Mouse (Mus musculus) cerebellum, adult 2 months (tissue): ENCODE data around the gene Cd96. TPM values are rescaled to one million over a fixed set of nuclear protein-coding genes. Genes with fewer than 3 reads are reported as not detected.

Source experiments
- DNase-seq, 2 experiments: peaks; one replicate each; pipeline ENCODE4 v3.0.0; 2021
- H3K27ac ChIP-seq: fragments of 200-500 bp; 2 replicates; pipeline ENCODE4 v1.5.1; 2012; ENCODE audit warnings: low read length, control low read depth, inconsistent platforms; ENCODE audit not compliant: insufficient read depth
- H3K27me3 ChIP-seq: fragments of 200-500 bp; 2 replicates; pipeline ENCODE4 v1.6.1; 2012; ENCODE audit warnings: inconsistent platforms, mild to moderate bottlenecking, low read length, moderate library complexity; ENCODE audit not compliant: control insufficient read depth, insufficient read depth
- H3K4me1 ChIP-seq: fragments of 200-500 bp; 2 replicates; pipeline ENCODE4 v1.6.1; 2011; ENCODE audit warnings: low read length; ENCODE audit not compliant: control insufficient read depth, insufficient read depth
- H3K4me3 ChIP-seq: fragments of 200-500 bp; replicated peaks from 2 replicates; pipeline ENCODE3; 2011; ENCODE audit warnings: mild to moderate bottlenecking, low read depth, low read length, control low read depth; ENCODE audit not compliant: insufficient read depth
- CTCF ChIP-seq: fragments of 200-500 bp; IDR thresholded peaks from 2 replicates; pipeline ENCODE4 v1.5.1; 2011; ENCODE audit warnings: low read depth, mild to moderate bottlenecking, control low read depth, low read length, moderate library complexity, borderline replicate concordance; ENCODE audit not compliant: insufficient read depth
- POLR2A ChIP-seq: fragments of 200-500 bp; IDR thresholded peaks from 2 replicates; pipeline ENCODE4 v1.6.1; 2011; ENCODE audit warnings: low read length, control low read depth, borderline replicate concordance; ENCODE audit not compliant: insufficient read depth
- WGBS: fragments of 180-500 bp; shearing (Covaris S2); methylation state at CpG from one replicate; pipeline ENCODE4 v1.1.7; 2018; 5-methylcytosine and 5-hydroxymethylcytosine counted together
- polyA plus RNA-seq: library from polyadenylated mRNA; depleted of rRNA; stranded (reverse); fragments of >200 nt; gene quantifications from 2 replicates; pipeline ENCODE4 v1.2.3, GENCODE M21; 2012

Gene Cd96
- polyA plus RNA-seq, 1 experiment: 0.05 TPM

DNA sequence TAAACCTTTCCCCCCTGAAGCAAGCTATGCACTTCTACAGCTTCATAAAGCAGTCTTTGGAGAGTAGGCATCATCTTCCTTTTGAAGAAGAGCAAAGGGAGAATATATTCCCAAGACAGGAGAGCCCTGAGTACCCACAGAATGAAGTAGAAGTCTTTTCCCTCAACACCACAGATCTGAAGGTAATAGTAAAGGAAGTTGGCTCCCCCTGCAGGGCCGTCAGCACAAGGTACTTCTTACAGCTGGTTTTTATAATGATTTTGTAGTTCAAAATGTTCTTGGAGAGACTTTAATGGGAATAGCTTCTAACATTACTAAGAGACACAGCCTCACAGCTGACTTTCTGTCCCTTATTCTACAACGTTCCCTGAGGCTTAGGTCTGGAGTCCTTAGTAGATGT is 19.8 kb downstream of the Cd96 start:
- DNase-seq: no peak
- 80% methylated on average over 2 of the region's 2 CpGs for WGBS
- TF ChIP-seq CTCF: no peak
- TF ChIP-seq POLR2A: no peak
- no peaks in the 10 kb centered on the region for H3K4me1 ChIP-seq
- no peaks in the 10 kb centered on the region for H3K27me3 ChIP-seq
- no peak overlapping the region for H3K27ac ChIP-seq
- H3K4me3 ChIP-seq: no peak overlapping the region

DNA sequence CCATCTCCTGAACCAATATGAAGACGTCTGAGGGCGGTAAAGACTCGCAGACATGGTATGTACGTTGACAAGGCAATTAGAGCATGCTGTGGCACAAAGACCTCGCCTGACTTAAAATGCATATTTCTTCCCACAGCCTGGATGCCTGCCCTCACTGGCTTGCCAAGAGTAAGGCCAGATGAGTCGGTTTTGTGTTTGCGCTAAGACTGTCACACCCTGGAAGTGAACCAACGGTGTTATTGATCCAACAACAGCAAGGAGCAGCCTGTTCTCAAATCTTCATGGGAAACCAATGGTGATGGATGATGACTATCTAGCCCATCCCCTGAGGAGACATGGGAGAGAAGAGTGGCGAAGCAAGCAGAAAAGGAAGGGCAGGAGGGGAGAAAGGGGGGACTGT is 22.6 kb downstream of the Cd96 start:
- Histone ChIP-seq H3K4me1 (peaks cover 6% of the 10 kb centered on the region; the same call in 1 of the 2 replicates), H3K4me3 (no peak overlapping the region), H3K27me3 (no peaks in the 10 kb centered on the region), H3K27ac (no peak overlapping the region)
- 49% methylated on average over 9 of the region's 9 CpGs for WGBS
- no peak for TF ChIP-seq CTCF
- TF ChIP-seq POLR2A: no peak
- no peak for DNase-seq

DNA sequence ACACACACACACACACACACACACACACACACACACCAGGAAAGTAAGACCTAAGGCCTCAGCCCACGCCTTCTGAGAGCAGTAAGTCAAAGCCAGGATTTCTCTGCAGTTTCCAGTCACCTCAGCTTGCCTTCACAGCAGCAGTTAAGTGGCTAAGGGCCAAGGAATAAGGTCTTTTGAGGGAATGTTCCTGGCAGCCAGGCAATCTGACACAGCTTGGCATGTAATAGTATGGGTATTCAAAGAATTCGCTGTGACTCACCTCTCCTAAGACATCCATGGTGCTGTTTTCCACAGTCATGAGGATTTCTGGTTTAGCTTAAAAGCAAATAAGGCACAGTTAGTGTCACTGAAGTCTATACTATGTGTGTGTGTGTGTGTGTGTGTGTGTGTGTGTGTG is 25.6 kb downstream of the Cd96 start:
- peak; percentile 24 to 66 for DNase-seq
- Histone ChIP-seq H3K4me3 (no peak overlapping the region), H3K4me1 (peaks cover 6% of the 10 kb centered on the region; the same call in 1 of the 2 replicates), H3K27ac (no peak overlapping the region), H3K27me3 (no peaks in the 10 kb centered on the region)
- WGBS: 6% methylated on average over 2 of the region's 2 CpGs
- TF ChIP-seq POLR2A (no peak), CTCF (no peak)

DNA sequence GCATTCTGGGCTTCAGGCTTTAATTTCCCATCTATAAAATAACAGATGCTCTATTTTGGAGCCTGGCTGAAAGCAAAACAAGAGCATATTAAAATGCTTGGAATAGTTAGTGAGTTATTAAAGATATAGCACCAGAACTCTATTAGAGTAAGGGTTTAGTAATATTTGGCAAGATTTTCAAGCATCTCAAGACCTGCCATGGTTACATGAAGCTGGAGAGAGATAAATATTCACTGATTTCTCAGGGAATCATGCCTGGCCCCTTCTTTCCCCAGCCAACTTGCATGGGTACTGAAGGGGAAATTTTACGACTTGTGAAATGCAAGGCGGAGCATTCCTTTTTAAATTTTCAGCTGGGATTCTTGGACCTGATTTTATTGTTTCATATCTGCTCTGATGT is 27.1 kb downstream of the Cd96 start:
- TF ChIP-seq POLR2A (no peak), CTCF (no peak)
- 95% methylated on average over 2 of the region's 2 CpGs for WGBS
- Histone ChIP-seq H3K4me1 (peaks cover 6% of the 10 kb centered on the region; the same call in 1 of the 2 replicates), H3K4me3 (no peak overlapping the region), H3K27ac (no peak overlapping the region), H3K27me3 (no peaks in the 10 kb centered on the region)
- no peak for DNase-seq

DNA sequence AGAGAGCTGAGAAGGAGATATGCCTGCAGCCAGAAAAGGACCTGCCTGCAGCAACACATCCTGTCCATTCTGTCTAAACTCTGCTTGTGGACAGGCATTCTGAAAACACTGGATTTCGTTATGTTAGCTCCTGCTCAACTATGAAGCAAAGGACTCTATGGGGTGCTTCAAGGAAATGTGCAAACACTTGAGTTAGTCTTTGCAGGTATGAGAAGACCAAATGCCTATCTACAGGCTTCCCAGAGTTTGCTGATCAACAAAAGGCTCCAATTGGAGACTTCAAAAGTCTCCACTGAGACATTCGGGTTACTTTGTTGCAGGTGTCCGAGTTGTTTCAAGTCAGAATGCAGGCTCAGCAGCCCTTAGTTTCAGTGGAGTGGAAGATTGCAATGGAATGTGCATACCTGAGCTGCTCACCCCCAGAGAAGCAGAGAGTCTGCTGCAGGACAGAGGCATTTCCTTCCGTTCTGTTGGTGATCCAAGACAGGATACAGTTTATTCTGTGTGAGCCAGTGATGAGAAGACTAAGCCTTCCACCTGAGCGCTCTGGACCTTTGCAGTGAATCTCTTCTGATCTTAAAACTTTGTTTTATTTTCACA is 33.1 kb downstream of the Cd96 start:
- 87% methylated on average over 5 of the region's 5 CpGs for WGBS
- H3K27me3 ChIP-seq: no peaks in the 10 kb centered on the region

DNA sequence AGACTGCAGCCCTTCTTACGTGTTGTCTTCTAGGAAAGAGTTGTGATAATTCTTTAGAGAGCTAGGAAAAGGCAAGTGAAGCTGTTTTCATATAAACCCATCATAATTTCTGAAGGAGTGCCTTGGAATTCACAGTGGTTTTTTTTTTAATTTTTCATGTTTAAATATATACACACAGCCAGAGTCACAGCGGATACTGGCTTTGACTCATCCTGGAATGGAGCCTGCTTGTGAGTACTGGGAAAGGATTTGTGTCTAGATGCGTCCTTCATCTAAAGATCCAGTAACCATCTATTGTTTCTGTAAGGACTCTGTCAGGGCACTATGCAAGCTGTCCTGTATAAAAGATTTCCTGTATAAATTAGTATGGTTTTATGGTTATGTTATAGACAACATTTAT is 52.1 kb downstream of the Cd96 start:
- DNase-seq: no peak
- H3K4me3 ChIP-seq: no peak overlapping the region
- H3K27ac ChIP-seq: no peak overlapping the region
- 51% methylated on average over 3 of the region's 3 CpGs for WGBS
- TF ChIP-seq CTCF (no peak), POLR2A (no peak)
- H3K27me3 ChIP-seq: no peaks in the 10 kb centered on the region
- no peaks in the 10 kb centered on the region for H3K4me1 ChIP-seq

More for the DNA sequence above, 33.1 kb downstream of the Cd96 start:
- no peak overlapping the region for H3K4me3 ChIP-seq
- no peaks in the 10 kb centered on the region for H3K4me1 ChIP-seq
- H3K27ac ChIP-seq: no peak overlapping the region
- TF ChIP-seq CTCF (no peak), POLR2A (no peak)
- no peak for DNase-seq

DNA sequence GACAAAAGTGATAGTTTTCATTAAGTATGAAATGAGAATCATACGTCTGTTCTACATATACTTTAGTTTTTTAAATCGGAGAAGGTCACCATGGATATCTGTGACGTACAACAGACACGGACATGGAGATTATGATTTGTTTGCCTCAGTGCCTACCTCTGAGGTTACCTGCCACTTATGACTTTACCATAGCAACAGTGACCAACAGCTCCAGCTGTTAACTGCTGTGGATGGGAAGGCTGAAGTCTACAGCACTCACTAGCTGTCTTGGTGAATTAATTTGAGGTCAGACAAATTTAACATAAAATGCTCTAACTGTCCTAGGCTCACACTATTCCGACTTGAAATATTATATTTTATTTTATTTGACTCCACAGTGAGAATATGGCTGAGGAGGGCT is 56.8 kb downstream of the Cd96 start:
- no peak for DNase-seq
- Histone ChIP-seq H3K4me1 (no peaks in the 10 kb centered on the region), H3K4me3 (no peak overlapping the region), H3K27me3 (no peaks in the 10 kb centered on the region), H3K27ac (no peak overlapping the region)
- 94% methylated on average over 5 of the region's 5 CpGs for WGBS
- TF ChIP-seq POLR2A: no peak

DNA sequence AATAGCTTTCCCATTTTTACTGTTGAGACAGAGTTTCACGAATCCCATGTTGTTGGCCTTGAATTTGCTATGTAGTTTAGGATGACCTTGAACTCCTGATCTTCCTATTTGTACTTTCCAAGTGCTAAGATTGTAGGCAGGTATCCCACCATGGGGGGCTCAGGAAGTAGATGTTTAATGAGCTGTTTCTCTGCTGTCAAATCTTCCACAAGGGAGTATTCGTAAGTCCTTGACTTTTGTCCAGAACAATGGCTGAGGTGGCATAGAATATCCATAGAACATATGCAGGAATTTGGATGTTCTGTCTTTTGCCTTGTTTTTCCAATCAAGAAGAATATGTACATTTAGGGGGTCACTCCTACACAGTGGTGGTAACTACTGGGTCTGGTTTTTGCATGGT is 73.1 kb downstream of the Cd96 start:
- Histone ChIP-seq H3K4me3 (no peak overlapping the region), H3K27ac (no peak overlapping the region), H3K27me3 (no peaks in the 10 kb centered on the region), H3K4me1 (no peaks in the 10 kb centered on the region)
- TF ChIP-seq POLR2A (no peak), CTCF (no peak)
- DNase-seq: no peak
- WGBS: 86% methylated on average over 2 of the region's 2 CpGs
